Mouse (Mus musculus) hindbrain, embryonic 11.5 days (tissue): ENCODE results near the gene Banf1. TPM values are rescaled to one million over a fixed set of nuclear protein-coding genes. Genes with fewer than 3 reads are reported as not detected.
"Not testable (repeated sequence)": the region's sequence is repeated elsewhere in the genome, so short reads cannot be mapped to it uniquely, and the experiment has no call there.

Experiments used
- ATAC-seq: fragments of 200-750 bp; cut with Nextera tagmentation; 2 replicates; pipeline ENCODE4 v1.8.0; 2017; ENCODE audit warnings: mild to moderate bottlenecking, moderate TSS enrichment, moderate library complexity; ENCODE audit not compliant: low FRiP score
- DNase-seq: peaks from one replicate; pipeline ENCODE4 v3.0.0-alpha.2; 2015; ENCODE audit warnings: low spot score
- H3K27ac ChIP-seq: fragments of 300-500 bp; sonication (generic); 2 replicates; pipeline ENCODE4 v1.5.1; 2014; ENCODE audit warnings: mild to moderate bottlenecking, low read depth, low read length
- H3K27me3 ChIP-seq: fragments of 300-500 bp; sonication (generic); 2 replicates; pipeline ENCODE4 v1.6.1; 2014; ENCODE audit warnings: mild to moderate bottlenecking, low read length, moderate library complexity, mixed read lengths; ENCODE audit not compliant: control insufficient read depth, insufficient read depth
- H3K36me3 ChIP-seq: fragments of 300-500 bp; sonication (generic); 2 replicates; pipeline ENCODE4 v1.6.1; 2014; ENCODE audit warnings: mild to moderate bottlenecking, low read length, moderate library complexity, mixed read lengths; ENCODE audit not compliant: control insufficient read depth, insufficient read depth
- H3K4me1 ChIP-seq: fragments of 300-500 bp; sonication (generic); replicated peaks from 2 replicates; pipeline ENCODE4 v1.6.1; 2014; ENCODE audit warnings: low read length, mixed read lengths; ENCODE audit not compliant: control insufficient read depth, insufficient read depth
- H3K4me2 ChIP-seq: fragments of 300-500 bp; sonication (generic); replicated peaks from 2 replicates; pipeline ENCODE4 v1.6.1; 2014; ENCODE audit warnings: mild to moderate bottlenecking, low read depth, low read length
- H3K4me3 ChIP-seq: fragments of 300-500 bp; sonication (generic); 2 replicates; pipeline ENCODE4 v1.5.1; 2014; ENCODE audit warnings: low read depth, low read length
- H3K9ac ChIP-seq: fragments of 300-500 bp; sonication (generic); 2 replicates; pipeline ENCODE4 v1.6.1; 2014; ENCODE audit warnings: low read depth, low read length
- H3K9me3 ChIP-seq: fragments of 300-500 bp; sonication (generic); 2 replicates; pipeline ENCODE4 v1.6.1; 2016; ENCODE audit warnings: low read length; ENCODE audit not compliant: control insufficient read depth
- WGBS: fragments of 180-500 bp; shearing (Covaris S2); extraction: QIAGEN DNeasy Blood & Tissue Kit; methylation state at CpG from one replicate; pipeline ENCODE4 v1.1.7; 2014; 5-methylcytosine and 5-hydroxymethylcytosine counted together
- polyA plus RNA-seq: library from polyadenylated mRNA; unstranded; fragments of >200 nt; fragmentation: Nextera tagmentation; extraction: Ambion mirVana; gene quantifications from 2 replicates; pipeline ENCODE4 v1.2.1, GENCODE M21; 2014

Banf1 gene
- polyA plus RNA-seq, 1 experiment from 2014 or later = 392 TPM

DNA sequence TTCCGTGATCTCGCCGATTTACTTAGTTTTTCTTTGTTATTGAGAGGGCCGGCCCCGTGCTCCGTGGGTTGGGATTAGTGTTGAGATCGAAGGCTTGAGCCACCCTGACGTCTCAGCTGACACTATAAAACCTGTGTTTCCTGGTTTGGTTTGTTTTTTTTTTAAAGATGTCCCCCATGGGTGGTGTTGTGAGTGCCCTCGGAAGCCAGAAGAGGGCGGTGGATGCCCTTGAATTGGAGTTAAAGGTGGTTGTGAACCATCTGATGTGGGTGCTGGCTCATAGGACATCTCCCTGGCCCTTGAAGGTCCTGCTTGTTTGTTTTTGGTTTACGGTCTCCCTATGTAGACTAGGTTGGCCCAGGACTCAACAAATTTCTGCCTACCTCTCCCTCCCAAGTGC is 487 bp upstream of the Banf1 start:
- no peak for ATAC-seq

DNA sequence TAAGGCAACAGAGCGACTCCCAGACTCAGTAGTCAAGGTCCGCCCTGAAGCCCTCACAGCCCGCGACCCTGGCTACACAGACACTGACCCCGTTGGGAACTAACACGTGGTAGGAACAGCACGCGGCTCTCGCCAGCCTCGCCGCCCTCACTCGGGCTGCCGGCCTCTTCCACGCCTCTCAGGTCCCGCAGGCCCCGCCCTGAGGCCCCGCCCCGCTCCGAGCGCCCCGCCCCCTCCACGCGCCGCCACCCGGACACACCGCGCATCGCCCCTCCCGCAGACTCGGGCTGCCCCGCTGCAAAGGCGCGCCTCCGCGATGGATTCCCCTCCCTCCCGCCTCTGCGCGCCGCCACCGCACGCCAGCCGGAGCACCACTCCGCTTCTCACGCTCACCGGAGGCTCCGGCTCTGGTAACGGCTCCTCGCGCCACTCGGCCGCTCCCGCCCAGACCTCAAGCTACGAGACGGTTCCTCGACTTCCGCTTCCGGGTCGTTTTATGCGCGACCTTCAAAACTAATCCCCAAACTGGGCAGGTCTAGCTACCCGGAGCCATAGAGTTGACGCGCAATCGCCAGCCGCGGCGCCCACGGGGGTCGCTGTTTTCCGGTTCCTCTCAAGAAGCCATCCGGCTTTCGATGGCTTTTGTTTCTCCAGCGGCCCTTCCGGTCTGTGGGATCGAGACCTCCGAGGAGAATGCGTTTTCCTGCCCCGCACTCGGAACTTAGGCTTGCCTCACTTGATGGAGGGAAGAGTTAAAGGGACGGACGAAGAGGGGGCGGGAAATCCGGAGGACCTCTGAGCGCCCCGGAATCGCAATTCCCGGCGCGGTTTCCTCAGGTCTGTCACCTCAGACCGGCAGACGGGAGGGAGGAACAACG is 554 bp downstream of the Banf1 start, which contains the start of gene Eif1ad:
Gene Eif1ad (plus strand): TSS at position 567 of the 878 bp plus-strand sequence.
- Histone ChIP-seq H3K4me3 (peak within 1 kb of the TSS; percentile 90), H3K4me1 (peaks cover 6% of the 10 kb centered on the region), H3K27me3 (no peaks in the 10 kb centered on the region), H3K36me3 (peaks cover 10% of the 10 kb centered on the region; the same call in 1 of the 2 replicates), H3K9ac (peak within 1 kb of the TSS; percentile 86), H3K9me3 (no peaks in the 10 kb centered on the region), H3K4me2 (peak within 1 kb of the TSS; percentile 79), H3K27ac (peak within 1 kb of the TSS; percentile 78)
- DNase-seq (peak; percentile 99), ATAC-seq (peak; percentile 95)
- WGBS = under 1% methylated on average over 88 of the region's 92 CpGs

More for the DNA sequence above, 487 bp upstream of the Banf1 start:
- Histone ChIP-seq H3K4me3 (peak overlapping the region; percentile 90), H3K9me3 (no peaks in the 10 kb centered on the region), H3K9ac (peak overlapping the region; percentile 86), H3K27me3 (no peaks in the 10 kb centered on the region), H3K4me2 (peak overlapping the region; percentile 79), H3K27ac (peak overlapping the region; percentile 78), H3K4me1 (peaks cover 6% of the 10 kb centered on the region), H3K36me3 (peaks cover 10% of the 10 kb centered on the region; the same call in 1 of the 2 replicates)
- 11% methylated on average over 11 of the region's 11 CpGs for WGBS
- DNase-seq = no peak

DNA sequence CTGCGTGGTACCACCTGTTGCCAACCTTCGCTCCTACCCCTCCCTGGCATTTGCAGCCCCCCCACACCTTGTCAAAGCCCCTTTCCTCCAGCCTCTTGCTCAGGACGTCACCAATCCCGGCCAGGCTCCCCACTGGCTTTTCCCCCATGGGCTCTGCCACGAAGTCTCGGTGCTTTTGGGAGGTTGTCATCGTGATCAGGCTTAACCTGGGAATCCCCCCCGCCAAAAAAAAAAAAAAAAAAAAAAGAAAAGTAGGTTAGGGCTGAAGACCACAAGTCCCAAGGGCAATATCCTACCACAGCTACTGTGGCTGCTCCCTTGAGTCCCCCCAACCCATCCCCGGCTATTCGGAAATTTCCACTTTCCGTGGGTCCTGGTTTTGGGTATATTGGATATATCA is 1.2 kb downstream of the Banf1 start:
- Histone ChIP-seq H3K27ac (peak overlapping the region; percentile 78; the same call in 1 of the 2 replicates), H3K9ac (peak overlapping the region; percentile 86), H3K36me3 (peaks cover 10% of the 10 kb centered on the region; the same call in 1 of the 2 replicates), H3K4me1 (peaks cover 6% of the 10 kb centered on the region), H3K4me3 (peak overlapping the region; percentile 90), H3K9me3 (no peaks in the 10 kb centered on the region), H3K27me3 (no peaks in the 10 kb centered on the region), H3K4me2 (peak overlapping the region; percentile 79)
- WGBS = 22% methylated on average over 11 of the region's 11 CpGs
- no peak for ATAC-seq
- no peak for DNase-seq

DNA sequence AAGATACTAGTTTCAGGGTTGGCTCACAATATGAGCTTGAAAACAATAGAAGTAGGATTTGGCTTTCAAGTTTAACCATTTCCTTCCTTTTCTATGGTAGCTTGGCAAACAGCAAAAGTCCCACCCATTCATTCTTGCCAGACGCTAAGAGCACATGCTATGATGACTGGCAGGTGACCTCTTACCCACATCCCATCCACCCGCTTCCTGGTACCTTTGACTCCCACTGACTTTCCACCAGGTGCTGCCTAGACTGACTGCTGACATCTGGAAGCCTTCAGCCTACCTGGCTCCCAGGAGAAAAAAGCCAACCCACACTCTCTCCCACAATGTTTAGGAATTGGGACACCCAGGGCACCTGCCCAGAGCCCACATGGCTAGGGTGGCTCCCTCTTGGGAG is 2.8 kb downstream of the Banf1 start:
- H3K4me1 ChIP-seq = peaks cover 6% of the 10 kb centered on the region
- DNase-seq (no peak), ATAC-seq (no peak)
- no peaks in the 10 kb centered on the region for H3K9me3 ChIP-seq
- no peaks in the 10 kb centered on the region for H3K27me3 ChIP-seq
- H3K27ac ChIP-seq = no peak overlapping the region
- H3K9ac ChIP-seq = no peak overlapping the region
- WGBS = 95% methylated on average over 2 of the region's 2 CpGs
- H3K36me3 ChIP-seq = 0 out of 2 replicates have a peak, but pooled peaks cover 4% of the 10 kb centered on the region
- H3K4me2 ChIP-seq = no peak overlapping the region
- no peak overlapping the region for H3K4me3 ChIP-seq

DNA sequence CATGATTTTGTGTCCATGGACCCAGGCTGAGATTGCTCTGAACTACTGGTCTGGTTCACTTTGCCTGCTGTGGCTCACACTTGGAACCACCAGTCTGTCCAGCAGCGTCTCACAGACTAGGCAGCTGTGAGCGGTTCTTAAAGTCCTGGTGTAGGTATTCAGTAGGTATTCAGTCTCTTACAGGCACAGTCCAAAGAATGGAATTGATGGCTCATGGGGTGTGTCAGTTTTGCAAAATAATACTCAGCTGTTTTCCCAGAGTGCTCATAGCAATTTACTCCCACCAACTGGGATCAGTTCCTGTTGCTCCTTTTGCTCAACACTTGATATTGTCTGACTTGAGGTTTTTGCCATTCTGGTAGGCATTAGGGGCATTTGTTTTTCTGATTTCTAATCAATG is 4.8 kb downstream of the Banf1 start:
- DNase-seq (no peak), ATAC-seq (no peak)
- H3K27ac ChIP-seq = no peak overlapping the region
- H3K9ac ChIP-seq = no peak overlapping the region
- H3K4me2 ChIP-seq = no peak overlapping the region
- H3K9me3 ChIP-seq = no peaks in the 10 kb centered on the region
- 0 out of 2 replicates have a peak, but pooled peaks cover 4% of the 10 kb centered on the region for H3K36me3 ChIP-seq
- H3K4me1 ChIP-seq = peaks cover 2% of the 10 kb centered on the region; the same call in 1 of the 2 replicates
- H3K4me3 ChIP-seq = no peak overlapping the region
- no peaks in the 10 kb centered on the region for H3K27me3 ChIP-seq
- 84% methylated on average over 2 of the region's 2 CpGs for WGBS

DNA sequence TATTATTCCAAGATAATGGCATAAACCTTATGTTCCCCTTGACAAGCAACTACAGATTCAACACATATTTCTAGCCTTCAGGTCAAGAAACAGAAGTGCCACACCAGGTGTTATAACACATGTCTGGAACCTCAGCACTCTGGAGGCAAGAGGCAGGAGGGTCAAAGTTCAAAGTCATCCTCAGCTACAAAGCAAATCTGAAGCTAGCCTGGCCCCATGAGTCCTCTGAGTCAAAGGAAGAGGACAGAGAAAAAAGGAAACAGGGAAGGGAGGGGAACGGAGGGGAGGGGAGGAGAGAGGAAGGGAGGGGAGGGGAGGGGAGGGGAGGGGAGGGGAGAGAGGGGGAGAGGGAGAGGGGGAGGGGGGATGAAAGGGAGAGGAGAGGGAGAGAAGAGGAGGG is 10.9 kb downstream of the Banf1 start:
- H3K27ac ChIP-seq = no peak overlapping the region
- H3K27me3 ChIP-seq = no peaks in the 10 kb centered on the region
- H3K9ac ChIP-seq = no peak overlapping the region
- no CpG with 5 or more reads among the region's 1 CpGs for WGBS
- H3K36me3 ChIP-seq = no peaks in the 10 kb centered on the region
- DNase-seq = no peak
- H3K4me2 ChIP-seq = no peak overlapping the region
- no peaks in the 10 kb centered on the region for H3K4me1 ChIP-seq
- ATAC-seq = no peak
- no peaks in the 10 kb centered on the region for H3K9me3 ChIP-seq
- H3K4me3 ChIP-seq = no peak overlapping the region

DNA sequence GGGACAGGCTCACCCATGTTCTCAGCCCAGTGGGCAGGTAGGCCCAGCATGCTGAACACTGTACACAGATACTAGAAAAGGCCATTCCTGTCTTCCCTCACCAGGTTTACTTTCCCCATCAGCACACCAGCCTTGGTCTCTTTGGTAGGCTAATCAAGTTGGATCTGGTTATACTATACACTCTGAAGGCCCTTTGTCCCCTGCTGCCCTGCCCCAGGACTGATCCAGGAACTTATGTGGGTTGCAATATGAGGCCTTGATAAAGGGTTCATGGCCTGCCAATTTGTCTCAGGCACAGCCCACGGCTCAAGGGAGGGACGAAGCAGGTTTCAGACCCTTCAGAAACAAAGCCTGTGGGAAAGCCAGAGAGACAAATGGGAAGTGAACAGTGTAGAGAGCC is 13.4 kb downstream of the Banf1 start:
- Histone ChIP-seq H3K27ac (no peak overlapping the region), H3K4me1 (peaks cover 5% of the 10 kb centered on the region; the same call in 1 of the 2 replicates), H3K27me3 (no peaks in the 10 kb centered on the region), H3K9me3 (no peaks in the 10 kb centered on the region), H3K4me2 (no peak overlapping the region), H3K9ac (no peak overlapping the region), H3K4me3 (no peak overlapping the region), H3K36me3 (no peaks in the 10 kb centered on the region)
- DNase-seq (no peak), ATAC-seq (no peak)
- WGBS = 87% methylated on average over 2 of the region's 2 CpGs

DNA sequence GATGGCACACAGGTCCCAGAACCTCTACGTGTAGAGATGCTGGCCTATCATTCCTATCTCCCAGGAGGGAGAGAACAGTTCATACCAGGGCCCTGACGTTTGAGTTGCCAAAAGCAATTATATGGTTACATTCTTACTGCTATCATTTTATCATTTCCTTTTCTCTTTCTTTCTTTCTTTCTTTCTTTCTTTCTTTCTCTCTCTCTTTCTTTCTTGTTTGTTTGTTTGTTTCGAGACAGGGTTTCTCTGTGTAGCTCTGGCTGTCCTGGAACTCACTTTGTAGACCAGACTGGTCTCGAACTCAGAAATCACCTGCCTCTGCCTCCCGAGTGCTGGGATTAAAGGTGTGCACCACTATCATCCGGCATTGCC is 17.5 kb downstream of the Banf1 start, which contains the start of gene Cst6:
Gene Cst6 (minus strand): TSS at position 73 of the 372 bp plus-strand sequence.
- 66% methylated on average over 6 of the region's 6 CpGs for WGBS
- H3K36me3 ChIP-seq, ATAC-seq, H3K4me1 ChIP-seq, H3K27me3 ChIP-seq, H3K9me3 ChIP-seq, H3K27ac ChIP-seq, DNase-seq: not testable (repeated sequence)
- Histone ChIP-seq H3K4me2 (peak within 1 kb of the TSS; percentile 75), H3K9ac (peak within 1 kb of the TSS; percentile 45), H3K4me3 (peak within 1 kb of the TSS; percentile 30)
